Comparison of ENCODE assay signal across 7 mouse cellular contexts in genomic region chr11:88973776-88974701, GRCm38 (mm10). TPM values are rescaled to one million over a fixed set of nuclear protein-coding genes. Genes with fewer than 3 reads are reported as not detected.
DNase-seq lines count a peak whose midpoint lies in the region; ATAC-seq and TF ChIP-seq lines count a peak whose summit lies in the region.

No protein-coding gene starts in this region.

- no peak for TF ChIP-seq POLR2A in kidney, adult 2 months (IDR thresholded peaks at IDR 0.05; ENCODE audit: low read depth, low read length)
- peak; percentile 23; the same call in 1 of the 2 replicates for TF ChIP-seq POLR2A in spleen, adult 2 months (IDR thresholded peaks at IDR 0.05; ENCODE audit: low read depth, low read length)

- H3K27ac ChIP-seq in embryonic facial prominence, embryonic 12.5 days, result peak overlapping the region; percentile 88
- H3K27ac ChIP-seq in kidney, adult 2 months (ENCODE audit: insufficient read depth, low read depth, low read length), result peak overlapping the region; percentile 30; the same call in 1 of the 2 replicates
- peak overlapping the region; percentile 92 for H3K27ac ChIP-seq in limb, embryonic 12.5 days
- H3K27ac ChIP-seq in midbrain, embryonic 15.5 days, result peak overlapping the region; percentile 95
- H3K27ac ChIP-seq in spleen, adult 2 months (ENCODE audit: insufficient read depth, low read length), result peak overlapping the region; percentile 87

- H3K4me2 ChIP-seq in embryonic facial prominence, embryonic 12.5 days (replicated peaks), result peak overlapping the region; percentile 71
- H3K4me2 ChIP-seq in limb, embryonic 12.5 days, result peak overlapping the region; percentile 77
- peak overlapping the region; percentile 62 for H3K4me2 ChIP-seq in midbrain, embryonic 15.5 days

- no peaks in the 10 kb centered on the region for H3K27me3 ChIP-seq in embryonic facial prominence, embryonic 12.5 days
- no peaks in the 10 kb centered on the region for H3K27me3 ChIP-seq in kidney, adult 2 months (replicated peaks; ENCODE audit: control insufficient read depth, insufficient read depth, low read length)
- H3K27me3 ChIP-seq in limb, embryonic 12.5 days, result no peaks in the 10 kb centered on the region
- no peaks in the 10 kb centered on the region for H3K27me3 ChIP-seq in midbrain, embryonic 15.5 days (replicated peaks)
- H3K27me3 ChIP-seq in spleen, adult 2 months (ENCODE audit: control insufficient read depth, insufficient read depth, low read length), result no peaks in the 10 kb centered on the region; the same call in 1 of the 2 replicates

- WGBS in embryonic facial prominence, embryonic 12.5 days, result 2% methylated on average over 62 of the region's 62 CpGs
- WGBS in kidney, adult 2 months, result 1% methylated on average over 62 of the region's 62 CpGs
- WGBS in limb, embryonic 12.5 days, result 1% methylated on average over 62 of the region's 62 CpGs
- WGBS in midbrain, embryonic 15.5 days, result 1% methylated on average over 45 of the region's 62 CpGs
- WGBS in spleen, adult 2 months, result 2% methylated on average over 61 of the region's 62 CpGs

- H3K36me3 ChIP-seq in embryonic facial prominence, embryonic 12.5 days, result no peaks in the 10 kb centered on the region
- H3K36me3 ChIP-seq in kidney, adult 2 months (ENCODE audit: control insufficient read depth, insufficient read depth, low read length), result no peaks in the 10 kb centered on the region
- H3K36me3 ChIP-seq in limb, embryonic 12.5 days, result no peaks in the 10 kb centered on the region
- no peaks in the 10 kb centered on the region for H3K36me3 ChIP-seq in midbrain, embryonic 15.5 days (replicated peaks)
- no peaks in the 10 kb centered on the region for H3K36me3 ChIP-seq in spleen, adult 2 months (ENCODE audit: control insufficient read depth, insufficient read depth, low read length)

- peaks cover 7% of the 10 kb centered on the region; the same call in 1 of the 2 replicates for H3K4me1 ChIP-seq in embryonic facial prominence, embryonic 12.5 days
- H3K4me1 ChIP-seq in kidney, adult 2 months (ENCODE audit: control insufficient read depth, insufficient read depth, low read length), result peaks cover 4% of the 10 kb centered on the region
- H3K4me1 ChIP-seq in limb, embryonic 12.5 days (replicated peaks), result peaks cover 8% of the 10 kb centered on the region; the same call in 1 of the 2 replicates
- H3K4me1 ChIP-seq in midbrain, embryonic 15.5 days, result peaks cover 17% of the 10 kb centered on the region
- peaks cover 2% of the 10 kb centered on the region; the same call in 1 of the 2 replicates for H3K4me1 ChIP-seq in spleen, adult 2 months (ENCODE audit: control insufficient read depth, insufficient read depth, insufficient read length)

- peak; percentile 64 for ATAC-seq in embryonic facial prominence, embryonic 12.5 days (ENCODE audit: insufficient number of reproducible peaks, insufficient read depth, low FRiP score, low TSS enrichment)
- peak; percentile 50 for ATAC-seq in limb, embryonic 12.5 days (ENCODE audit: insufficient number of reproducible peaks, insufficient read depth, low FRiP score, low TSS enrichment, low read depth)
- peak; percentile 91 for ATAC-seq in midbrain, embryonic 15.5 days (replicated peaks)

- peak; percentile 74 for TF ChIP-seq CTCF in kidney, adult 2 months (conservative IDR thresholded peaks at IDR 0.05; ENCODE audit: insufficient read depth, insufficient read length, low read depth, low read length)
- TF ChIP-seq CTCF in spleen, adult 2 months (IDR thresholded peaks at IDR 0.05; ENCODE audit: extremely low read depth, insufficient read depth, insufficient read length, insufficient replicate concordance), result peak; percentile 89

- H3K9ac ChIP-seq in embryonic facial prominence, embryonic 12.5 days, result peak overlapping the region; percentile 74
- peak overlapping the region; percentile 75 for H3K9ac ChIP-seq in limb, embryonic 12.5 days (replicated peaks)
- H3K9ac ChIP-seq in midbrain, embryonic 15.5 days, result peak overlapping the region; percentile 64

- no peaks in the 10 kb centered on the region for H3K9me3 ChIP-seq in embryonic facial prominence, embryonic 12.5 days
- H3K9me3 ChIP-seq in limb, embryonic 12.5 days, result no peaks in the 10 kb centered on the region
- H3K9me3 ChIP-seq in midbrain, embryonic 15.5 days, result no peaks in the 10 kb centered on the region

- peak; percentile 93 for DNase-seq in adrenal gland, postnatal 25 days
- DNase-seq in heart, adult 18-20 months, result peak; percentile 94 to 95
- DNase-seq in kidney, adult 2 months, result peak; percentile 96
- peak; percentile 87 to 94 for DNase-seq in spleen, adult 2 months (ENCODE audit: low read depth in 1 of 2, low spot score in 2 of 2)

- peak overlapping the region; percentile 66 for H3K4me3 ChIP-seq in embryonic facial prominence, embryonic 12.5 days
- peak overlapping the region; percentile 73 for H3K4me3 ChIP-seq in kidney, adult 2 months (ENCODE audit: insufficient read depth, low read depth, low read length)
- peak overlapping the region; percentile 71 for H3K4me3 ChIP-seq in limb, embryonic 12.5 days (replicated peaks)
- H3K4me3 ChIP-seq in midbrain, embryonic 15.5 days, result peak overlapping the region; percentile 67
- H3K4me3 ChIP-seq in spleen, adult 2 months (ENCODE audit: extremely low read depth, insufficient read depth, insufficient read length), result peak overlapping the region; percentile 95

RNA-seq across cellular contexts. Expression of gene Coil, which starts 4.0 kb away (rescaled TPM):
- 12.8 and 13.0 TPM in 2 replicates for total RNA-seq in adrenal gland, postnatal 25 days (2021)
- 29.9 and 33.8 TPM in 2 replicates for polyA plus RNA-seq in embryonic facial prominence, embryonic 12.5 days (2016; fragmentation: Nextera tagmentation; extraction: Ambion mirVana)
- 1 to 10 TPM; 4.8 to 4.9 TPM for total RNA-seq in heart, adult 18-20 months (2021)
- 3.1 and 3.6 TPM in 2 replicates for polyA plus RNA-seq in kidney, adult 2 months (2012; rRNA removed)
- polyA plus RNA-seq in limb, embryonic 12.5 days (2016; fragmentation: Nextera tagmentation; extraction: Ambion mirVana), result 31.7 and 33.6 TPM in 2 replicates
- polyA plus RNA-seq in midbrain, embryonic 15.5 days (2015; fragmentation: Nextera tagmentation; extraction: Ambion mirVana), result 33.7 and 34.2 TPM in 2 replicates
- 3.9 and 4.0 TPM in 2 replicates for polyA plus RNA-seq in spleen, adult 2 months (2012; rRNA removed)

RNA-seq across cellular contexts. Expression of gene Elobl, which starts 7.3 kb away (rescaled TPM):
- total RNA-seq in adrenal gland, postnatal 25 days (2021), result not detected in 2 replicates
- not detected in 2 replicates for polyA plus RNA-seq in embryonic facial prominence, embryonic 12.5 days (2016; fragmentation: Nextera tagmentation; extraction: Ambion mirVana)
- total RNA-seq in heart, adult 18-20 months (2021), result not detected
- 0.92 and 1.5 TPM in 2 replicates for polyA plus RNA-seq in kidney, adult 2 months (2012; rRNA removed)
- not detected in 2 replicates for polyA plus RNA-seq in limb, embryonic 12.5 days (2016; fragmentation: Nextera tagmentation; extraction: Ambion mirVana)
- 0.22 TPM in 1 of 2 replicates, not detected in the other for polyA plus RNA-seq in midbrain, embryonic 15.5 days (2015; fragmentation: Nextera tagmentation; extraction: Ambion mirVana)
- polyA plus RNA-seq in spleen, adult 2 months (2012; rRNA removed), result 0.31 and 0.75 TPM in 2 replicates

RNA-seq across cellular contexts. Expression of gene Scpep1, which starts 18.8 kb away (rescaled TPM):
- total RNA-seq in adrenal gland, postnatal 25 days (2021), result 257 and 299 TPM in 2 replicates
- 72.9 and 77.4 TPM in 2 replicates for polyA plus RNA-seq in embryonic facial prominence, embryonic 12.5 days (2016; fragmentation: Nextera tagmentation; extraction: Ambion mirVana)
- 10 to 100 TPM; 13.1 to 17.2 TPM for total RNA-seq in heart, adult 18-20 months (2021)
- polyA plus RNA-seq in kidney, adult 2 months (2012; rRNA removed), result 61.5 and 74.1 TPM in 2 replicates
- 68.8 and 71.2 TPM in 2 replicates for polyA plus RNA-seq in limb, embryonic 12.5 days (2016; fragmentation: Nextera tagmentation; extraction: Ambion mirVana)
- polyA plus RNA-seq in midbrain, embryonic 15.5 days (2015; fragmentation: Nextera tagmentation; extraction: Ambion mirVana), result 27.8 and 31.7 TPM in 2 replicates
- 15.3 and 17.4 TPM in 2 replicates for polyA plus RNA-seq in spleen, adult 2 months (2012; rRNA removed)

RNA-seq across cellular contexts. Expression of gene Trim25, which starts 25.1 kb away (rescaled TPM):
- total RNA-seq in adrenal gland, postnatal 25 days (2021), result 133 and 149 TPM in 2 replicates
- polyA plus RNA-seq in embryonic facial prominence, embryonic 12.5 days (2016; fragmentation: Nextera tagmentation; extraction: Ambion mirVana), result 4.7 and 4.9 TPM in 2 replicates
- total RNA-seq in heart, adult 18-20 months (2021), result 10 to 100 TPM; 21.8 to 26.1 TPM
- polyA plus RNA-seq in kidney, adult 2 months (2012; rRNA removed), result 27.3 and 35.0 TPM in 2 replicates
- 4.4 and 4.8 TPM in 2 replicates for polyA plus RNA-seq in limb, embryonic 12.5 days (2016; fragmentation: Nextera tagmentation; extraction: Ambion mirVana)
- 4.7 and 5.4 TPM in 2 replicates for polyA plus RNA-seq in midbrain, embryonic 15.5 days (2015; fragmentation: Nextera tagmentation; extraction: Ambion mirVana)
- 41.5 and 67.0 TPM in 2 replicates for polyA plus RNA-seq in spleen, adult 2 months (2012; rRNA removed)

Comparison
In these comparisons a context has a peak if more than half of its experiments do, and no peak if none do; other contexts are left out.
1. Peak in every context shown above with its lines: DNase-seq, ATAC-seq, H3K4me3 ChIP-seq and H3K27ac ChIP-seq.
2. H3K27ac ChIP-seq: peak in every context shown above with its lines; median percentile 95 in midbrain, embryonic 15.5 days; 92 in limb, embryonic 12.5 days; 88 in embryonic facial prominence, embryonic 12.5 days; 87 in spleen, adult 2 months; 30 in kidney, adult 2 months.